Comparison of ENCODE assay signal across 20 mouse cellular contexts in the genomic region with DNA sequence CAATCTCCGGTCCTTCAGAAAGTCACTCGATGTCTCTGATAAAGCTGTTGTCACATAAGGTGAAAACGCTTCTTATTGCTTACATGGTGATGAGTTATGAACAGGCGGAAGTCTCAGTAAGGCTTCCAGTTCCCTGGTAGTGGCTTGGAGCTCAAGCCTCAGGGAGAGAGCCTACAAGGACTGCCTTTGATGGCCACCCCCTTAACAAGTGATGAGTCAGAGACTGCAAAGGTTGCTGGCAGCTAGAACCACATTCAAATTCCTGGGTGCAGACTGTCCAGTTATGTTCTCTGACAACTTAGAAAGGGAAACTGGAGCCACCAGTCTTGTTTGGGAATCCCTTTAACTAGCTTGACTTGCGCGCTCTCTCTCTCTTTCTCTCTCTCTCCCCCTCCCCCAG. TPM values are rescaled to one million over a fixed set of nuclear protein-coding genes. Genes with fewer than 3 reads are reported as not detected.
DNase-seq lines count a peak whose midpoint lies in the region; ATAC-seq lines count a peak whose summit lies in the region.
"Had no signal": no experiment of that assay in that cellular context is flagged by ENCODE, and none has a peak within 500 bp of the region (broad histone marks: within the 10 kb centered on the region; RNA-seq: fewer than 3 reads in every experiment).

No protein-coding gene starts in this region.

- DNase-seq in frontal cortex, postnatal 25 days (ENCODE audit: low spot score in 2 of 2) = no peak
- peak; percentile 72 for DNase-seq in 3T3-L1 (ENCODE audit: low read depth, low spot score)
- peak; percentile 54 for DNase-seq in adrenal gland, adult 8-10 months
- DNase-seq in adrenal gland, postnatal 36 days = peak; percentile 59
- no peak for DNase-seq in layer of hippocampus, postnatal 14 days (ENCODE audit: low spot score in 2 of 2)
- DNase-seq: B cell, adult 2 months; cerebellum, adult 11-12 months; cerebellum, adult 9-10 months; cerebellum, postnatal 36 days; forebrain, postnatal 0 days; gastrocnemius, postnatal 36 days; heart, adult 11 months; heart, postnatal 36 days; kidney, adult 8-10 months had no signal

- peak; percentile 80 for ATAC-seq in frontal cortex, adult (ENCODE audit: low TSS enrichment)
- ATAC-seq in cerebellum, adult (ENCODE audit: insufficient number of reproducible peaks, low FRiP score, low TSS enrichment) = no peak
- ATAC-seq: CD4-positive, CD25-positive, alpha-beta regulatory T cell, adult 4 months; forebrain, embryonic 13.5 days; forebrain, postnatal 0 days; intestine, postnatal 0 days; Patski had no signal

RNA-seq across cellular contexts. Expression of gene Ptbp3, which starts 11.0 kb away (rescaled TPM):
- 100 to 1,000 TPM in 3 of 4 experiments, 10 to 100 TPM in 1; 89.8 to 110 (median 102) TPM for total RNA-seq in adrenal gland, adult 8-10 months (2022)
- 100 to 1,000 TPM; 104 to 123 TPM for total RNA-seq in adrenal gland, postnatal 36 days (2021)
- total RNA-seq in layer of hippocampus, postnatal 14 days (2021) = 10 to 100 TPM; 27.4 to 30.2 TPM

RNA-seq across cellular contexts. Expression of gene Hsdl2, which starts 21.2 kb away (rescaled TPM):
- 10 to 100 TPM; 63.8 to 85.7 (median 71.5) TPM for total RNA-seq in adrenal gland, adult 8-10 months (2022)
- total RNA-seq in adrenal gland, postnatal 36 days (2021) = 10 to 100 TPM; 79.9 to 82.5 TPM
- 10 to 100 TPM; 30.4 to 31.7 TPM for total RNA-seq in layer of hippocampus, postnatal 14 days (2021)

Comparison
In these comparisons a context has a peak if more than half of its experiments do, and no peak if none do; other contexts are left out.
1. DNase-seq: peak in 3T3-L1 (single experiment), adrenal gland, adult 8-10 months (single experiment) and adrenal gland, postnatal 36 days (2 of 2); none in frontal cortex, postnatal 25 days (0 of 2) and layer of hippocampus, postnatal 14 days (0 of 2).